Mouse (Mus musculus) bone marrow, adult 2 months (tissue): ENCODE measurements around the gene Zscan10. TPM values are rescaled to one million over a fixed set of nuclear protein-coding genes. Genes with fewer than 3 reads are reported as not detected.
A peak's percentile ranks its signal among the peaks of the same experiment; 100 is the strongest.

Experiments
- H3K27ac ChIP-seq: fragments of 200-500 bp; 2 replicates; pipeline ENCODE4 v1.5.1; 2012; ENCODE audit warnings: low read depth, mild to moderate bottlenecking, control low read depth, inconsistent platforms, low read length; ENCODE audit not compliant: control insufficient read depth, poor library complexity, insufficient read depth
- H3K4me1 ChIP-seq: fragments of 200-500 bp; 2 replicates; pipeline ENCODE4 v1.6.1; 2011; ENCODE audit warnings: low read length; ENCODE audit not compliant: control insufficient read depth, insufficient read depth
- H3K4me3 ChIP-seq: fragments of 200-500 bp; replicated peaks from 2 replicates; pipeline ENCODE3; 2011; ENCODE audit warnings: mild to moderate bottlenecking, low read depth, low read length, control low read depth; ENCODE audit not compliant: control insufficient read depth
- CTCF ChIP-seq: fragments of 200-500 bp; IDR thresholded peaks from 2 replicates; pipeline ENCODE4 v1.5.1; 2011; ENCODE audit warnings: low read length, control low read depth; ENCODE audit not compliant: control insufficient read depth, insufficient read depth
- POLR2A ChIP-seq: fragments of 200-500 bp; IDR thresholded peaks from 2 replicates; pipeline ENCODE4 v1.6.1; 2011; ENCODE audit warnings: low read depth, mild to moderate bottlenecking, control low read depth, low read length, borderline replicate concordance; ENCODE audit not compliant: control insufficient read depth
- WGBS: fragments of 180-500 bp; shearing (Covaris S2); methylation state at CpG from one replicate; pipeline ENCODE4 v1.1.7; 2018; 5-methylcytosine and 5-hydroxymethylcytosine counted together
- polyA plus RNA-seq: library from polyadenylated mRNA; stranded (reverse); fragments of >200 nt; gene quantifications from 2 replicates; pipeline ENCODE4 v1.2.4, GENCODE M21; 2011; ENCODE audit warnings: low replicate concordance; ENCODE audit not compliant: missing spikeins, insufficient read depth, insufficient read length

Gene Zscan10
- polyA plus RNA-seq, 1 experiment: 4.2 TPM

- Histone ChIP-seq H3K27ac (peak within 1 kb of the TSS; percentile 42), H3K4me3 (peak within 1 kb of the TSS; percentile 63), H3K4me1 (no peaks in the 10 kb centered on the region)
- TF ChIP-seq CTCF (no peak), POLR2A (no peak)
- WGBS: 1% methylated on average over 31 of the region's 31 CpGs
Measured at GRCm38 (mm10) chr17:23598582-23599552, 1.8 kb upstream of the Zscan10 start, which contains the start of gene Zfp13. Gene Zfp13 (minus strand): TSS chr17:23599487.

- 7% methylated on average over 7 of the region's 7 CpGs for WGBS
- Histone ChIP-seq H3K4me1 (no peaks in the 10 kb centered on the region), H3K27ac (no peak overlapping the region), H3K4me3 (peak overlapping the region; percentile 63)
- no peak for TF ChIP-seq CTCF
- TF ChIP-seq POLR2A: no peak
Measured at GRCm38 (mm10) chr17:23599605-23600063, 1.0 kb upstream of the Zscan10 start.

- WGBS: 52% methylated on average over 10 of the region's 10 CpGs
Measured at GRCm38 (mm10) chr17:23601836-23602585, 1.4 kb downstream of the Zscan10 start.

GRCm38 (mm10) chr17:23603077-23603476 lies 2.4 kb downstream of the Zscan10 start:
- Histone ChIP-seq H3K4me1 (no peaks in the 10 kb centered on the region), H3K4me3 (no peak overlapping the region), H3K27ac (no peak overlapping the region)
- no peak for TF ChIP-seq POLR2A
- 71% methylated on average over 8 of the region's 8 CpGs for WGBS

More at GRCm38 (mm10) chr17:23601836-23602585, 1.4 kb downstream of the Zscan10 start:
- no peak overlapping the region for H3K4me3 ChIP-seq
- H3K27ac ChIP-seq: no peak overlapping the region
- no peak for TF ChIP-seq POLR2A
- TF ChIP-seq CTCF: no peak
- no peaks in the 10 kb centered on the region for H3K4me1 ChIP-seq

GRCm38 (mm10) chr17:23603542-23603941 lies 2.9 kb downstream of the Zscan10 start:
- Histone ChIP-seq H3K4me1 (no peaks in the 10 kb centered on the region), H3K27ac (no peak overlapping the region), H3K4me3 (no peak overlapping the region)
- 50% methylated on average over 2 of the region's 2 CpGs for WGBS
- TF ChIP-seq POLR2A (no peak), CTCF (peak; percentile 28; the same call in 1 of the 2 replicates)

- Histone ChIP-seq H3K4me1 (peaks cover under 1% of the 10 kb centered on the region; the same call in 1 of the 2 replicates), H3K4me3 (no peak overlapping the region), H3K27ac (no peak overlapping the region)
- WGBS: 77% methylated on average over 7 of the region's 7 CpGs
- TF ChIP-seq POLR2A (no peak), CTCF (no peak)
Measured at GRCm38 (mm10) chr17:23604394-23604793, 3.7 kb downstream of the Zscan10 start.

GRCm38 (mm10) chr17:23605220-23605619 lies 4.6 kb downstream of the Zscan10 start:
- no peak for TF ChIP-seq CTCF
- TF ChIP-seq POLR2A: no peak
- 80% methylated on average over 8 of the region's 8 CpGs for whole genome bisulfite sequencing
- Histone ChIP-seq H3K27ac (no peak overlapping the region), H3K4me1 (peaks cover 7% of the 10 kb centered on the region), H3K4me3 (no peak overlapping the region)

- Histone ChIP-seq H3K4me1 (peaks cover 7% of the 10 kb centered on the region), H3K4me3 (no peak overlapping the region), H3K27ac (peak overlapping the region; percentile 41)
- TF ChIP-seq POLR2A (no peak), CTCF (no peak)
- whole genome bisulfite sequencing: 89% methylated on average over 24 of the region's 24 CpGs
Measured at GRCm38 (mm10) chr17:23609612-23610011, 9.0 kb downstream of the Zscan10 start.
